Mouse (Mus musculus) intestine, embryonic 14.5 days (tissue): ENCODE measurements around the gene Pnmt. TPM values are rescaled to one million over a fixed set of nuclear protein-coding genes. Genes with fewer than 3 reads are reported as not detected.

Experiments used
- ATAC-seq: fragments of 200-750 bp; cut with Nextera tagmentation; replicated peaks from 2 replicates; pipeline ENCODE4 v1.8.0; 2017; ENCODE audit warnings: low read depth, moderate number of reproducible peaks, moderate TSS enrichment, moderate library complexity; ENCODE audit not compliant: low FRiP score, low TSS enrichment
- DNase-seq: peaks from one replicate; pipeline ENCODE4 v3.0.0-alpha.2; 2018; ENCODE audit warnings: low spot score
- H3K27ac ChIP-seq: fragments of 300-500 bp; sonication (generic); 2 replicates; pipeline ENCODE4 v1.5.1; 2014; ENCODE audit warnings: low read depth, mild to moderate bottlenecking, control low read depth
- H3K27me3 ChIP-seq: fragments of 300-500 bp; sonication (generic); replicated peaks from 2 replicates; pipeline ENCODE4 v1.6.1; 2014; ENCODE audit warnings: low read length, control low read depth; ENCODE audit not compliant: control insufficient read depth, insufficient read depth
- H3K36me3 ChIP-seq: fragments of 300-500 bp; sonication (generic); 2 replicates; pipeline ENCODE4 v1.6.1; 2014; ENCODE audit warnings: low read length, control low read depth; ENCODE audit not compliant: control insufficient read depth, insufficient read depth
- H3K4me1 ChIP-seq: fragments of 300-500 bp; sonication (generic); replicated peaks from 2 replicates; pipeline ENCODE4 v1.6.1; 2014; ENCODE audit warnings: low read length, control low read depth, mixed read lengths; ENCODE audit not compliant: control insufficient read depth, insufficient read depth
- H3K4me2 ChIP-seq: fragments of 300-500 bp; sonication (generic); 2 replicates; pipeline ENCODE4 v1.6.1; 2014; ENCODE audit warnings: low read length
- H3K4me3 ChIP-seq: fragments of 300-500 bp; sonication (generic); 2 replicates; pipeline ENCODE4 v1.5.1; 2014; ENCODE audit warnings: low read depth, low read length, control low read depth, mixed read lengths
- H3K9ac ChIP-seq: fragments of 300-500 bp; sonication (generic); 2 replicates; pipeline ENCODE4 v1.6.1; 2014; ENCODE audit warnings: mild to moderate bottlenecking, low read length
- H3K9me3 ChIP-seq: fragments of 300-500 bp; sonication (generic); 2 replicates; pipeline ENCODE4 v1.6.1; 2016; ENCODE audit warnings: low read length, control low read depth; ENCODE audit not compliant: control insufficient read depth
- WGBS: fragments of 180-500 bp; shearing (Covaris S2); extraction: QIAGEN DNeasy Blood & Tissue Kit; methylation state at CpG from one replicate; pipeline ENCODE4 v1.1.7; 2014; 5-methylcytosine and 5-hydroxymethylcytosine counted together
- polyA plus RNA-seq: library from polyadenylated mRNA; unstranded; fragments of >200 nt; fragmentation: Nextera tagmentation; extraction: Ambion mirVana; gene quantifications from 2 replicates; pipeline ENCODE4 v1.2.1, GENCODE M21; 2014

Gene Pnmt
- polyA plus RNA-seq, 1 experiment from 2014 or later, result not detected

- 62% methylated on average over 8 of the region's 8 CpGs for WGBS
- Histone ChIP-seq H3K4me2 (no peak overlapping the region), H3K4me3 (no peak overlapping the region), H3K9ac (no peak overlapping the region), H3K27ac (no peak overlapping the region), H3K36me3 (peaks cover 10% of the 10 kb centered on the region), H3K9me3 (no peaks in the 10 kb centered on the region), H3K4me1 (no peaks in the 10 kb centered on the region), H3K27me3 (peaks cover 36% of the 10 kb centered on the region)
- no peak for DNase-seq
- no peak for ATAC-seq
Observed at GRCm38 (mm10) chr11:98384721-98385637, 1.3 kb upstream of the Pnmt start.

DNA sequence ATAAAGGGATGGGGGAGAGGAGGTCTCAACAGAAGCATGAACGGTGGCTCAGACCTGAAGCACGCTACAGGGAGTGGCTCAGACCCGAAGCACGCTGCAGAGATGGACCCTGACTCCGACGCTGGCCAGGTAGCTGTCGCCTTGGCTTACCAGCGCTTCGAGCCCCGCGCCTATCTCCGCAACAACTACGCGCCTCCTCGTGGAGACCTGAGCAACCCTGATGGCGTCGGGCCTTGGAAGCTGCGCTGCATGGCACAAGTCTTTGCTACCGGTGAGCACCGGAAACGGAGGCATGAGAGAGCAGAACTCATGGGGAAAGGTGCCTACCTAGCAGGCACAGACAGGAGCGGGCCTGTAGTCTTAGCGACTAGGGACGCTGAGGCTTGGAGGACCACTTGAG, 346 bp downstream of the Pnmt start:
- Histone ChIP-seq H3K27ac (no peak overlapping the region), H3K4me3 (no peak overlapping the region), H3K9ac (no peak overlapping the region), H3K9me3 (no peaks in the 10 kb centered on the region), H3K4me1 (no peaks in the 10 kb centered on the region), H3K36me3 (no peaks in the 10 kb centered on the region), H3K4me2 (0 out of 2 replicates have a peak overlapping the region, but pooled peaks have one; percentile 8), H3K27me3 (peaks cover 41% of the 10 kb centered on the region)
- DNase-seq (no peak), ATAC-seq (no peak)
- 14% methylated on average over 24 of the region's 24 CpGs for WGBS

GRCm38 (mm10) chr11:98387056-98387577, 867 bp downstream of the Pnmt start:
- 0 out of 2 replicates have a peak, but pooled peaks cover 3% of the 10 kb centered on the region for H3K4me1 ChIP-seq
- no peaks in the 10 kb centered on the region for H3K36me3 ChIP-seq
- H3K27ac ChIP-seq, result no peak overlapping the region
- no peaks in the 10 kb centered on the region for H3K9me3 ChIP-seq
- no peak overlapping the region for H3K9ac ChIP-seq
- ATAC-seq, result no peak
- no peak overlapping the region for H3K4me2 ChIP-seq
- DNase-seq, result no peak
- no peak overlapping the region for H3K4me3 ChIP-seq
- H3K27me3 ChIP-seq, result peaks cover 41% of the 10 kb centered on the region
- WGBS, result 50% methylated on average over 14 of the region's 14 CpGs

DNA sequence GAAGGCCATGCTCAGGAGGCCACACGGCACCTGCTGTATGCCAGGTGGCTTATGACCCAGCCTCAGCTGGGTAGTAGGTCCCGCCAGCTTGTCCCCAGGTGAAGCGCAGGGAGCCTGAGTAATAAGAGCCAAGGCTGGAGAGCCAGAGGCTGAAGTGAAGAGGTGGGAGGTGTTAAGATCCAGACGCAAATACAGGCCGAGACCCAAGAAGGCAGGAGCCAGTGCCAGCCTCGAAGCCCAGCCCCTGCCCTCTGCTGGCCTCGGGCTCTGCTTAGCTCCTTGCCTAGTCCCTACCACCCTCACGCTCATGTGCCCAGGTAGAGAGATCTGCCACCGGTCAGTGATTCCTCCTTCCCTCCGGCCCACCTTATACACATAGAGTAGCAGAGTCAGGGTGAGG, 2.0 kb downstream of the Pnmt start:
- Histone ChIP-seq H3K27me3 (peaks cover 41% of the 10 kb centered on the region), H3K4me2 (no peak overlapping the region), H3K4me3 (no peak overlapping the region), H3K9ac (no peak overlapping the region), H3K36me3 (no peaks in the 10 kb centered on the region), H3K27ac (no peak overlapping the region), H3K9me3 (no peaks in the 10 kb centered on the region), H3K4me1 (0 out of 2 replicates have a peak, but pooled peaks cover 9% of the 10 kb centered on the region)
- DNase-seq, result no peak
- ATAC-seq, result no peak
- 78% methylated on average over 10 of the region's 10 CpGs for WGBS

DNA sequence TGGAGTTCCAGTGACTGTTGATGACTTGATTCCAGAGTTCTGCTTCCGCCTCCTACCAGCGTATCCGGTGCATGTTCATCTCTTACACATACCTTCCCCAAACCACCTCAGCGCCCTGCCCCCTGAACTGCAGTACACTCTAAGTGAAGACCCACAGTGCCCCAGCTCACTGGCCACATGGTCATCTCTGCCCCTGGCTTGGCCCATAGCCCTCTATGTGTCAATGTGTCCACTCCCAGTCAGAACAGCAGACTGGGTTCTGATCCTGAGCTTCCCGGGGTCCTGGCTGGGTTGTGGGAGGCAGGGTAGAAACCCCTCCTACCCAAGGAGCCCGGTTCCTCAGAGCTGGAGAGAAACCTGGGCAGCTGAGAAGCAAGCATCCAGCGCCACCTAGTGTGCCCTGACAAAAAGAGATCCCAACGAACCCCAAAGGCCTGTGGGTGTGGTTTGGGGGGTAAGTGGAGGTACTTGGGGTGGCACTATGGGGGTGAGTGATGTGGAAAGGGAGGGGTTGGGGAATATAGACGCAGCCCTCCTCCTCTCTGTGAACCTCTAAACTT, 3.1 kb downstream of the Pnmt start:
- H3K27me3 ChIP-seq, result peaks cover 41% of the 10 kb centered on the region
- 23% methylated on average over 9 of the region's 9 CpGs for WGBS
- H3K27ac ChIP-seq, result no peak overlapping the region
- ATAC-seq (no peak), DNase-seq (peak; percentile 60)
- H3K9me3 ChIP-seq, result no peaks in the 10 kb centered on the region
- H3K4me2 ChIP-seq, result no peak overlapping the region
- no peaks in the 10 kb centered on the region for H3K36me3 ChIP-seq
- no peak overlapping the region for H3K9ac ChIP-seq
- peaks cover 14% of the 10 kb centered on the region; the same call in 1 of the 2 replicates for H3K4me1 ChIP-seq
- no peak overlapping the region for H3K4me3 ChIP-seq

DNA sequence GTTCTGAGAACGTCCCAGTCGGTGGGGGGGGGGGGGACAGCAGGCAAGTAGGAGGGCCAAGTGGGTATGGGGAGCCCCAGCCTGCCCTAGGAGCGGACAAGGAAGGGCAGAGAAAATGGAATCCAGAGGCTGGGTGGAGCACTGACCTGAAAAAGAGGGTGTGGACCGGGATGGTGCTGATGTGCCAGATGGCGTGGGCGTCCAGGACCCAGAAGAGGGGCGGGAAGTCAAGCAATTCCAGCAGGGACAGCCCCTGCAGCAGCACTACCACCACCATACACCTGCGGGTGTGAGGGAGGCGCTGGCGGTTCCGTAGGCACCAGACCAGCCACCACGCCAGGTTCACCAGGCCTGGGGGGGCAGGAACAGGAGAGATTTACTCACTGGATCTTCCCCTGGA, 3.9 kb downstream of the Pnmt start:
- 73% methylated on average over 12 of the region's 12 CpGs for WGBS
- Histone ChIP-seq H3K4me2 (no peak overlapping the region), H3K9me3 (no peaks in the 10 kb centered on the region), H3K36me3 (no peaks in the 10 kb centered on the region), H3K4me3 (no peak overlapping the region), H3K4me1 (peaks cover 17% of the 10 kb centered on the region; the same call in 1 of the 2 replicates), H3K27me3 (peaks cover 40% of the 10 kb centered on the region), H3K9ac (no peak overlapping the region), H3K27ac (no peak overlapping the region)
- DNase-seq (no peak), ATAC-seq (no peak)

DNA sequence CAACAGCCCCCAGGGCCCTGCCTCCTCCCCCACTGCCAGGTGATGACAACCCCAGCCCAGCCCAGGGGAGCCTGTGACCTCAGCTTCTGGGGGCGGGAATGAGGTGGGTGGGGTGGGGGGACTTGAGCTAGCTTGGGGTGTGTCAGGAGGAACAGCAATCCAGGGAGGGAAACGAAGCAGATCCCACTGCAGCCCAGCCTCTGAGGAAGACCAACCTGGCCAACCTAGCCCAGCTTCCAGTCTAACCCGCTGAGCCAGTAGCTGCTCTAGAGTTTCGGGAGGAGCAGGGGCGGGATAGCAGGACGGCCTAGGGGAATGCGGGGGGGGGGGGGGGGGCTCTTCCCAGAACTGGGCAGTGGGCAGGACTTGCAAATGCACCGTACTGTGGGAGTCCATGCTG, 5.8 kb downstream of the Pnmt start:
- ATAC-seq (0 out of 2 replicates have a peak, but pooled peaks have one; percentile 9), DNase-seq (no peak)
- Histone ChIP-seq H3K36me3 (no peaks in the 10 kb centered on the region; the same call in 1 of the 2 replicates), H3K4me2 (no peak overlapping the region), H3K9ac (no peak overlapping the region), H3K4me3 (no peak overlapping the region), H3K4me1 (peaks cover 17% of the 10 kb centered on the region; the same call in 1 of the 2 replicates), H3K9me3 (no peaks in the 10 kb centered on the region), H3K27ac (0 out of 2 replicates have a peak overlapping the region, but pooled peaks have one; percentile 27), H3K27me3 (peaks cover 21% of the 10 kb centered on the region)
- 14% methylated on average over 7 of the region's 8 CpGs for WGBS

GRCm38 (mm10) chr11:98392645-98393044, 6.4 kb downstream of the Pnmt start:
- Histone ChIP-seq H3K27ac (0 out of 2 replicates have a peak overlapping the region, but pooled peaks have one; percentile 27), H3K9ac (no peak overlapping the region), H3K4me3 (no peak overlapping the region), H3K9me3 (no peaks in the 10 kb centered on the region), H3K36me3 (peaks cover 5% of the 10 kb centered on the region; the same call in 1 of the 2 replicates), H3K4me2 (no peak overlapping the region), H3K4me1 (peaks cover 17% of the 10 kb centered on the region; the same call in 1 of the 2 replicates), H3K27me3 (peaks cover 15% of the 10 kb centered on the region)
- ATAC-seq, result no peak; the same call in 1 of the 2 replicates
- WGBS, result 52% methylated on average over 4 of the region's 4 CpGs
- DNase-seq, result peak; percentile 57
